25 mouse cellular contexts compared by ENCODE assay signal in genomic region chr16:88508150-88508549, GRCm38 (mm10). TPM values are rescaled to one million over a fixed set of nuclear protein-coding genes. Genes with fewer than 3 reads are reported as not detected.
"Had no signal": no experiment of that assay in that cellular context is flagged by ENCODE, and none has a peak within 500 bp of the region (broad histone marks: within the 10 kb centered on the region; RNA-seq: fewer than 3 reads in every experiment).

No protein-coding gene starts in this region.

- ATAC-seq: liver, embryonic 12.5 days; midbrain, embryonic 16.5 days had no signal

- H3K4me3 ChIP-seq: liver, embryonic 12.5 days; lung, embryonic 15.5 days; midbrain, embryonic 10.5 days; midbrain, embryonic 12.5 days; myocyte; neural tube, embryonic 13.5 days; neural tube, embryonic 15.5 days had no signal

- H3K4me2 ChIP-seq: liver, embryonic 12.5 days; lung, embryonic 15.5 days; midbrain, embryonic 12.5 days; neural tube, embryonic 13.5 days; neural tube, embryonic 15.5 days had no signal

- H3K27me3 ChIP-seq: liver, embryonic 12.5 days; lung, embryonic 15.5 days; midbrain, embryonic 12.5 days; neural tube, embryonic 13.5 days; neural tube, embryonic 15.5 days had no signal

- H3K4me1 ChIP-seq: liver, embryonic 12.5 days; lung, embryonic 15.5 days; midbrain, embryonic 10.5 days; midbrain, embryonic 12.5 days; neural tube, embryonic 13.5 days; neural tube, embryonic 15.5 days had no signal

- H3K9me3 ChIP-seq: liver, embryonic 12.5 days; lung, embryonic 15.5 days; midbrain, embryonic 10.5 days; midbrain, embryonic 12.5 days; neural tube, embryonic 13.5 days; neural tube, embryonic 15.5 days had no signal

- DNase-seq: lung, adult 18-20 months; lung, postnatal 36 days; midbrain, embryonic 14.5 days; retina, postnatal 1 day; right cerebral cortex, adult 18-20 months; right cerebral cortex, postnatal 25 days; right cerebral cortex, postnatal 4 days; spleen, adult 18-20 months; thymus, adult 18-20 months; thymus, postnatal 14 days; thymus, postnatal 36 days had no signal

- H3K36me3 ChIP-seq: liver, embryonic 12.5 days; lung, embryonic 15.5 days; midbrain, embryonic 10.5 days; midbrain, embryonic 12.5 days; neural tube, embryonic 13.5 days; neural tube, embryonic 15.5 days had no signal

- H3K27ac ChIP-seq: liver, embryonic 12.5 days; liver, embryonic 14.5 days; lung, embryonic 15.5 days; midbrain, embryonic 10.5 days; midbrain, embryonic 12.5 days; neural tube, embryonic 13.5 days; neural tube, embryonic 15.5 days had no signal

- H3K9ac ChIP-seq: liver, embryonic 12.5 days; liver, embryonic 14.5 days; lung, embryonic 15.5 days; midbrain, embryonic 12.5 days; neural tube, embryonic 13.5 days; neural tube, embryonic 15.5 days had no signal

RNA-seq across cellular contexts. Expression of gene Cldn17, which starts 1.4 kb away (rescaled TPM):
- polyA plus RNA-seq: liver, embryonic 12.5 days; liver, embryonic 14.5 days; liver, embryonic 16.5 days; lung, embryonic 15.5 days; midbrain, embryonic 10.5 days; midbrain, embryonic 12.5 days; midbrain, embryonic 14.5 days; midbrain, embryonic 16.5 days; myocyte; neural tube, embryonic 11.5 days; neural tube, embryonic 13.5 days; neural tube, embryonic 15.5 days; small intestine, adult 2 months; stomach, embryonic 14.5 days; thymus, postnatal 0 days had no signal

RNA-seq across cellular contexts. Expression of gene Cldn8, which starts 54.8 kb away (rescaled TPM):
- polyA plus RNA-seq: liver, embryonic 12.5 days; midbrain, embryonic 14.5 days; midbrain, embryonic 16.5 days; myocyte; neural tube, embryonic 13.5 days; neural tube, embryonic 15.5 days had no signal
